Mouse (Mus musculus) C2C12 (cell line): Measurements from ENCODE around the gene Bmp6. TPM values are rescaled to one million over a fixed set of nuclear protein-coding genes. Genes with fewer than 3 reads are reported as not detected.

ENCODE experiments used
- H3K27me3 ChIP-seq: one replicate; pipeline ENCODE4 v1.6.1; 2011; ENCODE audit not compliant: control insufficient read depth, insufficient read depth, insufficient read length
- H3K36me3 ChIP-seq: one replicate; pipeline ENCODE4 v1.6.1; 2011; ENCODE audit not compliant: control insufficient read depth, insufficient read depth
- H3K4me3 ChIP-seq: one replicate; pipeline ENCODE4 v1.5.1; 2011; ENCODE audit warnings: mild to moderate bottlenecking, control low read depth; ENCODE audit not compliant: poor library complexity, insufficient read depth, severe bottlenecking
- H3K79me2 ChIP-seq: one replicate; pipeline ENCODE4 v1.6.1; 2011; ENCODE audit not compliant: control insufficient read depth, insufficient read depth
- H3K79me3 ChIP-seq: one replicate; pipeline ENCODE4 v1.6.1; 2011; ENCODE audit warnings: low read depth, control low read depth
- H3ac ChIP-seq: one replicate; pipeline ENCODE3; 2011; ENCODE audit warnings: low read depth; ENCODE audit not compliant: control insufficient read depth, insufficient read length
- CEBPB ChIP-seq: IDR thresholded peaks from one replicate; pipeline ENCODE4 v1.6.1; 2011; ENCODE audit warnings: low read depth, mild to moderate bottlenecking, control low read depth, moderate library complexity
- CTCF ChIP-seq: IDR thresholded peaks from one replicate; pipeline ENCODE4 v1.5.1; 2011; ENCODE audit not compliant: control insufficient read depth, insufficient read depth, insufficient read length
- FOSL1 ChIP-seq: IDR thresholded peaks from one replicate; pipeline ENCODE4 v1.8.0; 2011; ENCODE audit warnings: mild to moderate bottlenecking, low read length; ENCODE audit not compliant: poor library complexity, insufficient read depth, severe bottlenecking
- MAX ChIP-seq: IDR thresholded peaks from one replicate; pipeline ENCODE4 v1.6.1; 2011; ENCODE audit warnings: mild to moderate bottlenecking, control low read depth
- MYOD1 ChIP-seq: IDR thresholded peaks from one replicate; pipeline ENCODE4 v1.6.1; 2011; ENCODE audit warnings: low read depth; ENCODE audit not compliant: control insufficient read depth, insufficient read length
- MYOG ChIP-seq: IDR thresholded peaks from one replicate; pipeline ENCODE4 v1.6.1; 2011; ENCODE audit not compliant: control insufficient read depth, insufficient read length; ENCODE audit errors: extremely low read depth
- USF1 ChIP-seq: IDR thresholded peaks from one replicate; pipeline ENCODE4 v1.6.1; 2011; ENCODE audit warnings: low read depth, mild to moderate bottlenecking, control low read depth, moderate library complexity
- polyA plus RNA-seq: library from polyadenylated mRNA; unstranded; fragments of >200 nt; fragmentation: generic; extraction: Trizol; gene quantifications from one replicate; pipeline ENCODE4 v1.2.1, GENCODE M21; 2012; ENCODE audit warnings: missing spikeins

Bmp6 gene
- polyA plus RNA-seq, 1 experiment, result not detected

DNA sequence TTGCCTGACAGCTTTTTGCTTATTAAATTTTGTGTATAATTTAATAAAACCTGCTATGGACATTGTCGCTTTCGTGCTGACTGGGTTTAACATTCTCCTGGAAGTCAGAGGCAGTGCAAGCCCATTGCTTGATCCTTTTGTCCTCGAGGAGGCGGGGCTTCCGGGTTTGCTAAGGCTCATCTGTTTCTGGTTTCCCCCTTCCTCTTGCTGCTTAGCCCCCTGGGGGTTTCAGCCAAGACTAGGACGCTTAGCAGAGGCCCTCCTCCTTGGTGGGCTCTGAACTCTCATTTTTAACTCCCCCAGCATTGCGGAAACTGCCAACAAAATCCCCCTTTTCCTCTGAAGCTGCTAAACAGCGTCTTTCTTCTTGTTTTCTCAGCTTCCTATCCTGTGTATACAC is 132.0 kb downstream of the Bmp6 start:
- Histone ChIP-seq H3K36me3 (no peaks in the 10 kb centered on the region), H3K27me3 (peaks cover 3% of the 10 kb centered on the region), H3K4me3 (no peak overlapping the region), H3K79me2 (no peaks in the 10 kb centered on the region), H3ac (no peak overlapping the region), H3K79me3 (no peaks in the 10 kb centered on the region)
- TF ChIP-seq CEBPB (no peak), FOSL1 (no peak), CTCF (no peak), MYOG (no peak), USF1 (no peak)

DNA sequence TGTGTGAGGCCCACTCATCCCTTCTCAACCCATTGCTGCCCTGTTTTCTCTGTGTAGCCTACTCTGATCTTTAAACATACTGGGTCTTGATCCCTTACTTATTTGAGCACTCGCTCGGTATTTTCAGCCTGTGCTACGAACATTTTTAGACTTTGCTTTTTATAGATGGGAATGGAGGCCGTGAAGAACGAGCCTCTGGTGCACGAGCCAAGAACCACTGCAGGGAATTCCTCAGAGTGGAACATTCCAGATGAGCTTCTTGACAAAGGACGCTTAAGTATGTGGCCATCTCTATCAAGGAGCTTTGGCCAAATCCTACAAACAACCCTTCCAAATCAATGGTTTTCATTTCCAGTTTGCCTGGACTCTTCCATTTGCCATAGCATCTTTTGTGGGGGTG is 136.1 kb downstream of the Bmp6 start:
- no peak overlapping the region for H3K4me3 ChIP-seq
- peaks cover 3% of the 10 kb centered on the region for H3K27me3 ChIP-seq
- TF ChIP-seq MAX, result no peak
- no peak for TF ChIP-seq MYOG
- no peak for TF ChIP-seq CEBPB
- no peak for TF ChIP-seq USF1
- TF ChIP-seq MYOD1, result no peak
- TF ChIP-seq FOSL1, result no peak
- no peak for TF ChIP-seq CTCF
- no peaks in the 10 kb centered on the region for H3K79me3 ChIP-seq
- no peak overlapping the region for H3ac ChIP-seq
- no peaks in the 10 kb centered on the region for H3K79me2 ChIP-seq
- H3K36me3 ChIP-seq, result no peaks in the 10 kb centered on the region

DNA sequence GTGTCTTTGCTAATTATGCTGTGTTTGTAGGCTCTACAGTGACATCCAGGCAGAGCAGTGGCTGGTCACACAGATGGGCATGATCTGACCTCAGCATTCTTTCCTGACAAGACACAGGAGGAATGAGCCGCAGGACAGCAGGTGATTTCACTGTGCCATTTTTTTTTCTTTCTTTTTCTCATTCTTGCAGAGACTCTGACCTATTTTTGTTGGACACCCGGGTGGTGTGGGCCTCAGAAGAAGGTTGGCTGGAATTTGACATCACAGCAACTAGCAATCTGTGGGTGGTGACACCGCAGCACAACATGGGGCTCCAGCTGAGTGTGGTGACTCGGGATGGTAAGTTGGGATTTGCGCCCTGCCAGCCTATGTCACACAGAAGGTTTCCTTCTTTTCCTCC is 139.8 kb downstream of the Bmp6 start:
- TF ChIP-seq MYOG (no peak), CTCF (no peak), FOSL1 (no peak), USF1 (no peak), MYOD1 (no peak), CEBPB (no peak), MAX (no peak)
- H3K79me3 ChIP-seq, result no peaks in the 10 kb centered on the region

DNA sequence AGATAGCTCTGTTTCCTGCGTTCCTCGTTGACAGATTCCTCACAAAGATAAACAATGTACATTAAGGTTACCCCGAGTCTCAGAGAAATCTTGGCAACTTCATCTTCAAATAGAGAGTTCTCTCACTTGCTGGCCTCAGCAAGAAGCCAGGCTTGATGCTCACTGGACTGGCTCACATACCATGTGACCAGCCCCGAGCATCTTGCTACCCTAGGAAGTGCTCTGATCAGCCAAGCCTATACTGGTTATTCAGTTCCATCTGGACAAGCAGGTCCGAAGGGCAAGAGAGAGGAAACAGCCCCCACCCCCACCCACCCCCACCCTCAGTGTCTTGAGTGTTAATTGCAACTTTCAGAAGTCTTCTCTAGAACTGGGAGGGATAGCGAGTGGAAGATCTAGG is 141.9 kb downstream of the Bmp6 start:
- Histone ChIP-seq H3K4me3 (no peak overlapping the region), H3ac (no peak overlapping the region), H3K27me3 (peaks cover 4% of the 10 kb centered on the region), H3K79me3 (no peaks in the 10 kb centered on the region), H3K36me3 (no peaks in the 10 kb centered on the region), H3K79me2 (no peaks in the 10 kb centered on the region)
- TF ChIP-seq USF1 (no peak), MYOD1 (no peak), CEBPB (no peak), CTCF (no peak), MAX (no peak), FOSL1 (no peak), MYOG (no peak)

More for the DNA sequence above, 139.8 kb downstream of the Bmp6 start:
- peaks cover 7% of the 10 kb centered on the region for H3K27me3 ChIP-seq
- H3K4me3 ChIP-seq, result no peak overlapping the region
- H3K36me3 ChIP-seq, result no peaks in the 10 kb centered on the region
- H3ac ChIP-seq, result no peak overlapping the region
- H3K79me2 ChIP-seq, result no peaks in the 10 kb centered on the region

DNA sequence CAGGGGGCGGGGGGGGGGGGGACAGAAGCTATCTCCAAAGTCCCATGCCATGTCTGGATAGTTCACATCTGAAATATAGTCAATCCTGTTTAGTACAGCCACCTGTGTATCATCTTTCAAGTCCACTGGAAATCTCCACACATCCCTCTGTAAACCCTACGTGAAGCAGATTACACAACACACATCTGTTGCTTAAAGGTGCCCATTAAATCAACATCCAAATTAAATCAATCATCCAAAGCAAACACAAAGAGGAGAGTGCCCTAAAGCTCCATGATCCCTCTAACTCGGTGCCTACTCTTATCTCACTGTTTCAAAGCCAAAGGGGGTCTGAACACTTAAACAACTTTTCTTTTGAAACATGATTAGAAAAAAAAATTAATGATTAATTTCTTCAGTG is 151.8 kb downstream of the Bmp6 start:
- Histone ChIP-seq H3K36me3 (peaks cover 17% of the 10 kb centered on the region), H3K4me3 (no peak overlapping the region), H3ac (no peak overlapping the region), H3K27me3 (peaks cover 5% of the 10 kb centered on the region), H3K79me2 (no peaks in the 10 kb centered on the region), H3K79me3 (no peaks in the 10 kb centered on the region)
- no peak for TF ChIP-seq CTCF
- no peak for TF ChIP-seq USF1
- TF ChIP-seq CEBPB, result no peak
- no peak for TF ChIP-seq MYOG
- no peak for TF ChIP-seq FOSL1
- TF ChIP-seq MAX, result no peak
- TF ChIP-seq MYOD1, result no peak

- no peak overlapping the region for H3ac ChIP-seq
- TF ChIP-seq MYOD1 (no peak), USF1 (no peak), FOSL1 (no peak), CTCF (no peak), MAX (no peak), MYOG (no peak), CEBPB (no peak)
- H3K36me3 ChIP-seq, result peaks cover 51% of the 10 kb centered on the region
- no peak overlapping the region for H3K4me3 ChIP-seq
- no peaks in the 10 kb centered on the region for H3K27me3 ChIP-seq
- no peaks in the 10 kb centered on the region for H3K79me2 ChIP-seq
- no peaks in the 10 kb centered on the region for H3K79me3 ChIP-seq
These were observed 156.4 kb downstream of the Bmp6 start for GRCm38 (mm10) chr13:38501314-38501713.
